Mouse (Mus musculus) embryonic facial prominence, embryonic 11.5 days (tissue): Measurements from ENCODE around the gene Iqca. TPM values are rescaled to one million over a fixed set of nuclear protein-coding genes. Genes with fewer than 3 reads are reported as not detected.

ENCODE experiments used
- ATAC-seq: fragments of 200-750 bp; cut with Nextera tagmentation; replicated peaks from 2 replicates; pipeline ENCODE4 v1.8.0; 2017; ENCODE audit warnings: low read depth; ENCODE audit not compliant: insufficient number of reproducible peaks, low FRiP score, low TSS enrichment
- DNase-seq: peaks from one replicate; pipeline ENCODE4 v3.0.0-alpha.2; 2015; ENCODE audit warnings: low spot score
- H3K27ac ChIP-seq: fragments of 300-500 bp; sonication (generic); replicated peaks from 2 replicates; pipeline ENCODE4 v1.5.1; 2014; ENCODE audit warnings: mild to moderate bottlenecking, low read depth, low read length, control low read depth
- H3K27me3 ChIP-seq: fragments of 300-500 bp; sonication (generic); 2 replicates; pipeline ENCODE4 v1.6.1; 2014; ENCODE audit warnings: mild to moderate bottlenecking, low read length, moderate library complexity, mixed read lengths; ENCODE audit not compliant: control insufficient read depth, insufficient read depth
- H3K36me3 ChIP-seq: fragments of 300-500 bp; sonication (generic); replicated peaks from 2 replicates; pipeline ENCODE4 v1.6.1; 2014; ENCODE audit warnings: low read depth, mild to moderate bottlenecking, low read length, moderate library complexity, mixed read lengths; ENCODE audit not compliant: control insufficient read depth, insufficient read depth
- H3K4me1 ChIP-seq: fragments of 300-500 bp; sonication (generic); 2 replicates; pipeline ENCODE4 v1.6.1; 2014; ENCODE audit warnings: low read length, mixed read lengths; ENCODE audit not compliant: control insufficient read depth, insufficient read depth
- H3K4me2 ChIP-seq: fragments of 300-500 bp; sonication (generic); 2 replicates; pipeline ENCODE4 v1.6.1; 2014; ENCODE audit warnings: low read depth, mild to moderate bottlenecking, control low read depth, low read length, moderate library complexity
- H3K4me3 ChIP-seq: fragments of 300-500 bp; sonication (generic); 2 replicates; pipeline ENCODE4 v1.5.1; 2014; ENCODE audit warnings: low read depth, low read length, control low read depth
- H3K9ac ChIP-seq: fragments of 300-500 bp; sonication (generic); replicated peaks from 2 replicates; pipeline ENCODE4 v1.6.1; 2014; ENCODE audit warnings: mild to moderate bottlenecking, control low read depth, low read length
- H3K9me3 ChIP-seq: fragments of 300-500 bp; sonication (generic); replicated peaks from 2 replicates; pipeline ENCODE4 v1.6.1; 2016; ENCODE audit warnings: mild to moderate bottlenecking, low read length, inconsistent platforms, mixed read lengths; ENCODE audit not compliant: control insufficient read depth
- WGBS: fragments of 180-500 bp; shearing (Covaris S2); extraction: QIAGEN DNeasy Blood & Tissue Kit; methylation state at CpG from one replicate; pipeline ENCODE4 v1.1.7; 2014; 5-methylcytosine and 5-hydroxymethylcytosine counted together
- polyA plus RNA-seq: library from polyadenylated mRNA; unstranded; fragments of >200 nt; fragmentation: Nextera tagmentation; extraction: Ambion mirVana; gene quantifications from 2 replicates; pipeline ENCODE4 v1.2.1, GENCODE M21; 2014

The Iqca gene
- polyA plus RNA-seq, 1 experiment from 2014 or later = not detected

GRCm38 (mm10) chr1:90163161-90163560 lies 10.0 kb upstream of the Iqca start:
- Histone ChIP-seq H3K4me2 (no peak overlapping the region), H3K9ac (no peak overlapping the region), H3K4me1 (no peaks in the 10 kb centered on the region), H3K9me3 (no peaks in the 10 kb centered on the region), H3K4me3 (no peak overlapping the region), H3K27ac (no peak overlapping the region), H3K27me3 (no peaks in the 10 kb centered on the region), H3K36me3 (no peaks in the 10 kb centered on the region)
- ATAC-seq = no peak
- no peak for DNase-seq
- WGBS = 80% methylated on average over 7 of the region's 7 CpGs

- H3K9ac ChIP-seq = no peak overlapping the region
- no peak for ATAC-seq
- H3K4me2 ChIP-seq = no peak overlapping the region
- H3K4me1 ChIP-seq = no peaks in the 10 kb centered on the region
- no peak overlapping the region for H3K27ac ChIP-seq
- no peaks in the 10 kb centered on the region for H3K27me3 ChIP-seq
- no peaks in the 10 kb centered on the region for H3K36me3 ChIP-seq
- no peak for DNase-seq
- H3K9me3 ChIP-seq = no peaks in the 10 kb centered on the region
- WGBS = 71% methylated on average over 13 of the region's 13 CpGs
- no peak overlapping the region for H3K4me3 ChIP-seq
These were observed 9.2 kb upstream of the Iqca start for GRCm38 (mm10) chr1:90162379-90162857.

- WGBS = 79% methylated on average over 6 of the region's 6 CpGs
These were observed 8.4 kb upstream of the Iqca start for GRCm38 (mm10) chr1:90161623-90162022.

GRCm38 (mm10) chr1:90159927-90160326 lies 6.7 kb upstream of the Iqca start:
- Histone ChIP-seq H3K4me2 (no peak overlapping the region), H3K27me3 (no peaks in the 10 kb centered on the region), H3K9me3 (no peaks in the 10 kb centered on the region), H3K4me3 (no peak overlapping the region), H3K27ac (no peak overlapping the region), H3K4me1 (no peaks in the 10 kb centered on the region), H3K9ac (no peak overlapping the region), H3K36me3 (no peaks in the 10 kb centered on the region)
- no peak for ATAC-seq
- DNase-seq = no peak
- 35% methylated on average over 13 of the region's 13 CpGs for WGBS

More at GRCm38 (mm10) chr1:90161623-90162022, 8.4 kb upstream of the Iqca start:
- DNase-seq (no peak), ATAC-seq (no peak)
- Histone ChIP-seq H3K9me3 (no peaks in the 10 kb centered on the region), H3K4me3 (no peak overlapping the region), H3K9ac (no peak overlapping the region), H3K27me3 (no peaks in the 10 kb centered on the region), H3K4me1 (no peaks in the 10 kb centered on the region), H3K36me3 (no peaks in the 10 kb centered on the region), H3K4me2 (no peak overlapping the region), H3K27ac (no peak overlapping the region)

- no peaks in the 10 kb centered on the region for H3K36me3 ChIP-seq
- no peak overlapping the region for H3K27ac ChIP-seq
- no peak overlapping the region for H3K9ac ChIP-seq
- no peak overlapping the region for H3K4me3 ChIP-seq
- WGBS = 71% methylated on average over 7 of the region's 7 CpGs
- H3K27me3 ChIP-seq = no peaks in the 10 kb centered on the region
- DNase-seq (no peak), ATAC-seq (no peak)
- no peak overlapping the region for H3K4me2 ChIP-seq
- H3K9me3 ChIP-seq = no peaks in the 10 kb centered on the region
- peaks cover 4% of the 10 kb centered on the region; the same call in 1 of the 2 replicates for H3K4me1 ChIP-seq
These were observed 3.4 kb upstream of the Iqca start for GRCm38 (mm10) chr1:90156589-90156988.

GRCm38 (mm10) chr1:90153787-90154186 lies 586 bp upstream of the Iqca start:
- H3K27ac ChIP-seq = peak overlapping the region; percentile 7; the same call in 1 of the 2 replicates

GRCm38 (mm10) chr1:90139729-90140128 lies 13.5 kb downstream of the Iqca start:
- H3K27ac ChIP-seq = no peak overlapping the region
- no peak overlapping the region for H3K4me2 ChIP-seq
- H3K36me3 ChIP-seq = no peaks in the 10 kb centered on the region
- H3K4me3 ChIP-seq = no peak overlapping the region
- WGBS = 76% methylated on average over 8 of the region's 8 CpGs
- ATAC-seq = no peak
- no peak overlapping the region for H3K9ac ChIP-seq
- H3K4me1 ChIP-seq = no peaks in the 10 kb centered on the region
- H3K9me3 ChIP-seq = no peaks in the 10 kb centered on the region
- no peak for DNase-seq
- no peaks in the 10 kb centered on the region for H3K27me3 ChIP-seq

More at GRCm38 (mm10) chr1:90153787-90154186, 586 bp upstream of the Iqca start:
- H3K36me3 ChIP-seq = no peaks in the 10 kb centered on the region
- H3K27me3 ChIP-seq = no peaks in the 10 kb centered on the region
- H3K4me1 ChIP-seq = peaks cover 4% of the 10 kb centered on the region; the same call in 1 of the 2 replicates
- H3K4me3 ChIP-seq = no peak overlapping the region
- no peaks in the 10 kb centered on the region for H3K9me3 ChIP-seq
- peak overlapping the region; percentile 45; the same call in 1 of the 2 replicates for H3K4me2 ChIP-seq
- DNase-seq (no peak), ATAC-seq (no peak)
- WGBS = 19% methylated on average over 6 of the region's 6 CpGs
- H3K9ac ChIP-seq = peak overlapping the region; percentile 41

- ATAC-seq = no peak
- no peaks in the 10 kb centered on the region for H3K27me3 ChIP-seq
- DNase-seq = no peak
- H3K36me3 ChIP-seq = no peaks in the 10 kb centered on the region
- no peak overlapping the region for H3K9ac ChIP-seq
- H3K27ac ChIP-seq = no peak overlapping the region
- 79% methylated on average over 11 of the region's 11 CpGs for WGBS
- no peak overlapping the region for H3K4me3 ChIP-seq
- no peaks in the 10 kb centered on the region for H3K4me1 ChIP-seq
- H3K9me3 ChIP-seq = no peaks in the 10 kb centered on the region
- no peak overlapping the region for H3K4me2 ChIP-seq
These were observed 20.8 kb downstream of the Iqca start for GRCm38 (mm10) chr1:90132402-90132801.
